8 mouse cellular contexts compared by ENCODE assay signal in genomic region chr6:98105280-98106090, GRCm38 (mm10).
DNase-seq lines count a peak whose midpoint lies in the region; ATAC-seq and TF ChIP-seq lines count a peak whose summit lies in the region.

No protein-coding gene starts in this region.

- peak; percentile 61 to 72 for ATAC-seq in hematopoietic stem cell, adult 5-6 weeks (replicated peaks in 1 of 2; ENCODE audit: insufficient read depth in 1 of 2, low FRiP score in 2 of 2, low TSS enrichment in 1 of 2, low read depth in 1 of 2, poor library complexity in 2 of 2, severe bottlenecking in 2 of 2)
- ATAC-seq in lung, embryonic 14.5 days (ENCODE audit: insufficient read depth) = peak; percentile 49; the same call in 1 of the 2 replicates
- ATAC-seq in neutrophil, adult 5-6 weeks (ENCODE audit: extremely low read depth, insufficient number of reproducible peaks, low FRiP score, poor library complexity, severe bottlenecking) = 0 out of 2 replicates have a peak, but pooled peaks have one; percentile 66

- no peaks in the 10 kb centered on the region for H3K36me3 ChIP-seq in MEL (ENCODE audit: control insufficient read depth in 1 of 2, insufficient read depth in 2 of 2, low read length in 2 of 2)
- no peaks in the 10 kb centered on the region for H3K36me3 ChIP-seq in lung, embryonic 14.5 days (ENCODE audit: insufficient read depth)

- peak; percentile 87 for TF ChIP-seq RAD21 in MEL (IDR thresholded peaks at IDR 0.05; ENCODE audit: low read depth, low read length)

- H3K27me3 ChIP-seq in MEL (ENCODE audit: control insufficient read depth in 1 of 2, insufficient read depth in 2 of 2, low read length in 2 of 2) = no peaks in the 10 kb centered on the region
- no peaks in the 10 kb centered on the region for H3K27me3 ChIP-seq in lung, embryonic 14.5 days (ENCODE audit: insufficient read depth, low read length)

- H3K4me3 ChIP-seq in MEL (ENCODE audit: control insufficient read depth in 1 of 2, insufficient read depth in 1 of 2, low read depth in 2 of 2, low read length in 2 of 2) = peak overlapping the region; percentile 55 to 57
- peak overlapping the region; percentile 27 for H3K4me3 ChIP-seq in lung, embryonic 14.5 days (ENCODE audit: low read depth, low read length)

- peak overlapping the region; percentile 49 for H3K9ac ChIP-seq in MEL (ENCODE audit: control insufficient read depth, low read depth, low read length, poor library complexity, severe bottlenecking)
- H3K9ac ChIP-seq in lung, embryonic 14.5 days = peak overlapping the region; percentile 27; the same call in 1 of the 2 replicates

- H3K9me3 ChIP-seq in MEL (replicated peaks; ENCODE audit: insufficient read depth, low read length) = no peaks in the 10 kb centered on the region
- no peaks in the 10 kb centered on the region for H3K9me3 ChIP-seq in lung, embryonic 14.5 days (ENCODE audit: low read depth, low read length)

- no peak overlapping the region for H3K27ac ChIP-seq in MEL (ENCODE audit: control insufficient read depth, low read depth, low read length)
- no peak overlapping the region for H3K27ac ChIP-seq in lung, embryonic 14.5 days (ENCODE audit: low read depth)

- H3K79me2 ChIP-seq in MEL (ENCODE audit: control insufficient read depth, insufficient read depth, low read length, poor library complexity) = no peaks in the 10 kb centered on the region

- peak overlapping the region; percentile 64 for H3K4me2 ChIP-seq in lung, embryonic 14.5 days

- TF ChIP-seq POLR2A in MEL (IDR thresholded peaks at IDR 0.05; ENCODE audit: control insufficient read depth in 1 of 2, insufficient read depth in 1 of 2, low read depth in 1 of 2, low read length in 2 of 2, poor library complexity in 1 of 2) = no peak

- peak; percentile 87 for DNase-seq in MEL (ENCODE audit: low read depth, low spot score)
- DNase-seq in cerebellum, adult 11-12 months = peak; percentile 31
- DNase-seq in forelimb bud, embryonic 11.5 days (ENCODE audit: low read depth, low spot score) = peak; percentile 84
- peak; percentile 73 to 92 for DNase-seq in layer of hippocampus, adult 8-10 months (ENCODE audit: low spot score in 2 of 2)
- DNase-seq in lung, embryonic 14.5 days = peak; percentile 96
- DNase-seq in testis, postnatal 14 days (ENCODE audit: low spot score) = peak; percentile 33

- no peak for TF ChIP-seq EP300 in MEL (IDR thresholded peaks at IDR 0.05; ENCODE audit: low read depth in 1 of 2, low read length in 2 of 2)

- H3K4me1 ChIP-seq in MEL (ENCODE audit: control insufficient read depth in 1 of 2, insufficient read depth in 2 of 2, low read length in 2 of 2) = no peaks in the 10 kb centered on the region
- H3K4me1 ChIP-seq in lung, embryonic 14.5 days (ENCODE audit: insufficient read depth) = no peaks in the 10 kb centered on the region

- TF ChIP-seq CTCF in MEL (IDR thresholded peaks at IDR 0.05 in 2 of 3, conservative IDR thresholded peaks at IDR 0.05 in 1 of 3; ENCODE audit: control insufficient read depth in 1 of 3, insufficient read depth in 1 of 3, low read depth in 2 of 3, low read length in 3 of 3, poor library complexity in 1 of 3, severe bottlenecking in 1 of 3) = peak; percentile 69 to 86 (median 78)
- TF ChIP-seq CTCF in lung, embryonic 14.5 days (IDR thresholded peaks at IDR 0.05; ENCODE audit: low read depth) = peak; percentile 86

- 33% methylated on average over 18 of the region's 18 CpGs for WGBS in lung, embryonic 14.5 days

TF ChIP-seq in MEL, 35 proteins besides CTCF, POLR2A, EP300 and RAD21:
- TF ChIP-seq ZNF384 (IDR thresholded peaks at IDR 0.05; ENCODE audit: low read depth, low read length) (no peak), MAFK (IDR thresholded peaks at IDR 0.05; ENCODE audit: borderline replicate concordance, low read depth, low read length) (no peak), ZC3H11A (IDR thresholded peaks at IDR 0.05; ENCODE audit: low read depth, low read length) (peak; percentile 65), MAX (IDR thresholded peaks at IDR 0.05; ENCODE audit: low read length) (0 out of 2 replicates have a peak, but pooled peaks have one; percentile 25), NRF1 (IDR thresholded peaks at IDR 0.05; ENCODE audit: insufficient read depth, low read depth, low read length, poor library complexity, severe bottlenecking) (no peak), GATA1 (IDR thresholded peaks at IDR 0.05; ENCODE audit: low read depth, low read length) (no peak), SMC3 (IDR thresholded peaks at IDR 0.05; ENCODE audit: low read depth, low read length) (peak; percentile 80), MEF2A (IDR thresholded peaks at IDR 0.05; ENCODE audit: extremely low read depth, insufficient replicate concordance, low read depth, low read length, poor library complexity, severe bottlenecking) (no peak), UBTF (IDR thresholded peaks at IDR 0.05; ENCODE audit: borderline replicate concordance, insufficient read depth, low read depth, low read length) (no peak), TBP (IDR thresholded peaks at IDR 0.05; ENCODE audit: low read depth, low read length) (0 out of 2 replicates have a peak, but pooled peaks have one; percentile 24)

Comparison
In these comparisons a context has a peak if more than half of its experiments do, and no peak if none do; other contexts are left out.
1. DNase-seq: peak in every context shown above with its lines; median percentile 96 in lung, embryonic 14.5 days; 87 in MEL; 84 in forelimb bud, embryonic 11.5 days; 82 in layer of hippocampus, adult 8-10 months; 33 in testis, postnatal 14 days; 31 in cerebellum, adult 11-12 months.